Mouse (Mus musculus) C2C12 (cell line): ENCODE measurements around the gene Mat2a. TPM values are rescaled to one million over a fixed set of nuclear protein-coding genes. Genes with fewer than 3 reads are reported as not detected.

ENCODE experiments used
- H3K27me3 ChIP-seq: one replicate; pipeline ENCODE4 v1.6.1; 2011; ENCODE audit not compliant: control insufficient read depth, insufficient read depth, insufficient read length
- H3K36me3 ChIP-seq: one replicate; pipeline ENCODE4 v1.6.1; 2011; ENCODE audit not compliant: control insufficient read depth, insufficient read depth
- H3K4me3 ChIP-seq: one replicate; pipeline ENCODE4 v1.5.1; 2011; ENCODE audit warnings: mild to moderate bottlenecking, control low read depth; ENCODE audit not compliant: poor library complexity, insufficient read depth, severe bottlenecking
- H3K79me2 ChIP-seq: one replicate; pipeline ENCODE4 v1.6.1; 2011; ENCODE audit not compliant: control insufficient read depth, insufficient read depth
- H3K79me3 ChIP-seq: one replicate; pipeline ENCODE4 v1.6.1; 2011; ENCODE audit warnings: low read depth, control low read depth
- H3ac ChIP-seq: one replicate; pipeline ENCODE3; 2011; ENCODE audit warnings: low read depth; ENCODE audit not compliant: control insufficient read depth, insufficient read length
- CEBPB ChIP-seq: IDR thresholded peaks from one replicate; pipeline ENCODE4 v1.6.1; 2011; ENCODE audit warnings: low read depth, mild to moderate bottlenecking, control low read depth, moderate library complexity
- CTCF ChIP-seq: IDR thresholded peaks from one replicate; pipeline ENCODE4 v1.5.1; 2011; ENCODE audit not compliant: control insufficient read depth, insufficient read depth, insufficient read length
- FOSL1 ChIP-seq: IDR thresholded peaks from one replicate; pipeline ENCODE4 v1.8.0; 2011; ENCODE audit warnings: mild to moderate bottlenecking, low read length; ENCODE audit not compliant: poor library complexity, insufficient read depth, severe bottlenecking
- MAX ChIP-seq: IDR thresholded peaks from one replicate; pipeline ENCODE4 v1.6.1; 2011; ENCODE audit warnings: mild to moderate bottlenecking, control low read depth
- MYOD1 ChIP-seq: IDR thresholded peaks from one replicate; pipeline ENCODE4 v1.6.1; 2011; ENCODE audit warnings: low read depth; ENCODE audit not compliant: control insufficient read depth, insufficient read length
- MYOG ChIP-seq: IDR thresholded peaks from one replicate; pipeline ENCODE4 v1.6.1; 2011; ENCODE audit not compliant: control insufficient read depth, insufficient read length; ENCODE audit errors: extremely low read depth
- USF1 ChIP-seq: IDR thresholded peaks from one replicate; pipeline ENCODE4 v1.6.1; 2011; ENCODE audit warnings: low read depth, mild to moderate bottlenecking, control low read depth, moderate library complexity
- polyA plus RNA-seq: library from polyadenylated mRNA; unstranded; fragments of >200 nt; fragmentation: generic; extraction: Trizol; gene quantifications from one replicate; pipeline ENCODE4 v1.2.1, GENCODE M21; 2012; ENCODE audit warnings: missing spikeins

Mat2a gene
- polyA plus RNA-seq, 1 experiment, result 165 TPM

GRCm38 (mm10) chr6:72438862-72439354 lies 450 bp downstream of the Mat2a start:
- H3ac ChIP-seq, result peak overlapping the region; percentile 99

GRCm38 (mm10) chr6:72438226-72438625 lies 1.1 kb downstream of the Mat2a start:
- peaks cover 40% of the 10 kb centered on the region for H3K79me3 ChIP-seq
- TF ChIP-seq USF1, result no peak
- no peaks in the 10 kb centered on the region for H3K27me3 ChIP-seq
- peaks cover 54% of the 10 kb centered on the region for H3K79me2 ChIP-seq
- H3K4me3 ChIP-seq, result peak overlapping the region; percentile 95
- peaks cover 54% of the 10 kb centered on the region for H3K36me3 ChIP-seq
- H3ac ChIP-seq, result peak overlapping the region; percentile 28

More at GRCm38 (mm10) chr6:72438862-72439354, 450 bp downstream of the Mat2a start:
- no peaks in the 10 kb centered on the region for H3K27me3 ChIP-seq
- peaks cover 47% of the 10 kb centered on the region for H3K36me3 ChIP-seq
- H3K79me3 ChIP-seq, result peaks cover 40% of the 10 kb centered on the region
- TF ChIP-seq CTCF (no peak), FOSL1 (no peak), MYOG (no peak), MYOD1 (no peak), MAX (peak; percentile 94)
- H3K79me2 ChIP-seq, result peaks cover 51% of the 10 kb centered on the region
- H3K4me3 ChIP-seq, result peak overlapping the region; percentile 95

- Histone ChIP-seq H3ac (no peak overlapping the region), H3K4me3 (no peak overlapping the region), H3K79me2 (peaks cover 31% of the 10 kb centered on the region), H3K27me3 (no peaks in the 10 kb centered on the region), H3K36me3 (peaks cover 73% of the 10 kb centered on the region), H3K79me3 (peaks cover 20% of the 10 kb centered on the region)
- TF ChIP-seq USF1, result no peak
- no peak for TF ChIP-seq CTCF
- no peak for TF ChIP-seq MYOG
- no peak for TF ChIP-seq MYOD1
- TF ChIP-seq CEBPB, result no peak
- TF ChIP-seq FOSL1, result no peak
- TF ChIP-seq MAX, result no peak
Observed at GRCm38 (mm10) chr6:72432153-72432552, 7.2 kb downstream of the Mat2a start.

GRCm38 (mm10) chr6:72430989-72431921 lies 8.1 kb downstream of the Mat2a start:
- Histone ChIP-seq H3K4me3 (no peak overlapping the region), H3K36me3 (peaks cover 67% of the 10 kb centered on the region), H3ac (no peak overlapping the region), H3K79me3 (peaks cover 11% of the 10 kb centered on the region), H3K79me2 (peaks cover 22% of the 10 kb centered on the region), H3K27me3 (no peaks in the 10 kb centered on the region)
- TF ChIP-seq CEBPB, result no peak
- TF ChIP-seq MYOD1, result no peak
- TF ChIP-seq USF1, result no peak
- no peak for TF ChIP-seq CTCF
- no peak for TF ChIP-seq MAX
- TF ChIP-seq MYOG, result no peak
- TF ChIP-seq FOSL1, result no peak

- no peak overlapping the region for H3K4me3 ChIP-seq
- peaks cover 61% of the 10 kb centered on the region for H3K36me3 ChIP-seq
- no peaks in the 10 kb centered on the region for H3K27me3 ChIP-seq
- H3K79me2 ChIP-seq, result peaks cover 4% of the 10 kb centered on the region
- no peak for TF ChIP-seq USF1
- TF ChIP-seq FOSL1, result no peak
- TF ChIP-seq MYOD1, result no peak
- no peak for TF ChIP-seq MYOG
- no peak for TF ChIP-seq CEBPB
- no peak for TF ChIP-seq CTCF
- no peak for TF ChIP-seq MAX
- H3K79me3 ChIP-seq, result no peaks in the 10 kb centered on the region
- H3ac ChIP-seq, result no peak overlapping the region
Observed at GRCm38 (mm10) chr6:72429061-72429842, 10.1 kb downstream of the Mat2a start.
